Mouse (Mus musculus) heart, embryonic 14.5 days (tissue): ENCODE data around the gene Skiv2l. TPM values are rescaled to one million over a fixed set of nuclear protein-coding genes. Genes with fewer than 3 reads are reported as not detected.

Experiments
- ATAC-seq: fragments of 200-750 bp; cut with Nextera tagmentation; 2 replicates; pipeline ENCODE4 v1.8.0; 2017; ENCODE audit warnings: low read depth, moderate TSS enrichment; ENCODE audit not compliant: insufficient number of reproducible peaks, insufficient read depth, low FRiP score
- H3K27ac ChIP-seq, 2 experiments: fragments of 200-500 bp in 1 of 2; fragments of 300-500 bp in 1 of 2; sonication (generic) in 1 of 2; replicated peaks in 1 of 2; 2 replicates each; pipeline ENCODE4 v1.5.1; 2012 to 2014; ENCODE audit warnings: low read depth in 2 of 2, low read length in 2 of 2, control low read depth in 1 of 2, mild to moderate bottlenecking in 1 of 2, mixed read lengths in 1 of 2; ENCODE audit not compliant: control insufficient read depth in 1 of 2, insufficient read depth in 1 of 2
- H3K27me3 ChIP-seq: fragments of 300-500 bp; sonication (generic); 2 replicates; pipeline ENCODE4 v1.6.1; 2014; ENCODE audit warnings: mild to moderate bottlenecking, low read length, control low read depth; ENCODE audit not compliant: control insufficient read depth, insufficient read depth
- H3K36me3 ChIP-seq: fragments of 300-500 bp; sonication (generic); 2 replicates; pipeline ENCODE4 v1.6.1; 2014; ENCODE audit warnings: mild to moderate bottlenecking, control low read depth, low read length, mixed read lengths; ENCODE audit not compliant: control insufficient read depth, insufficient read depth
- H3K4me1 ChIP-seq, 2 experiments: fragments of 200-500 bp in 1 of 2; fragments of 300-500 bp in 1 of 2; sonication (generic) in 1 of 2; 2 replicates each; pipeline ENCODE4 v1.6.1; 2012 to 2014; ENCODE audit warnings: low read length in 2 of 2, control low read depth in 1 of 2, mixed read lengths in 1 of 2; ENCODE audit not compliant: control insufficient read depth in 2 of 2, insufficient read depth in 2 of 2
- H3K4me2 ChIP-seq: fragments of 300-500 bp; sonication (generic); 2 replicates; pipeline ENCODE4 v1.6.1; 2014; ENCODE audit warnings: mild to moderate bottlenecking, low read length
- H3K4me3 ChIP-seq, 2 experiments: fragments of 200-500 bp in 1 of 2; fragments of 300-500 bp in 1 of 2; sonication (generic) in 1 of 2; 2 replicates each; pipeline ENCODE4 v1.5.1; 2012 to 2014; ENCODE audit warnings: low read length in 2 of 2, mild to moderate bottlenecking in 2 of 2, control low read depth in 1 of 2, low read depth in 1 of 2, moderate library complexity in 1 of 2; ENCODE audit not compliant: control insufficient read depth in 1 of 2, insufficient read depth in 1 of 2
- H3K9ac ChIP-seq: fragments of 300-500 bp; sonication (generic); 2 replicates; pipeline ENCODE4 v1.6.1; 2014; ENCODE audit warnings: mild to moderate bottlenecking, low read length
- H3K9me3 ChIP-seq: fragments of 300-500 bp; sonication (generic); 2 replicates; pipeline ENCODE4 v1.6.1; 2016; ENCODE audit warnings: low read length, control low read depth; ENCODE audit not compliant: control insufficient read depth
- WGBS: fragments of 180-500 bp; shearing (Covaris S2); extraction: QIAGEN DNeasy Blood & Tissue Kit; methylation state at CpG from one replicate; pipeline ENCODE4 v1.1.7; 2014; 5-methylcytosine and 5-hydroxymethylcytosine counted together
- polyA plus RNA-seq: library from polyadenylated mRNA; unstranded; fragments of >200 nt; fragmentation: Nextera tagmentation; extraction: Ambion mirVana; gene quantifications from 2 replicates; pipeline ENCODE4 v1.2.1, GENCODE M21; 2014

Skiv2l gene
- polyA plus RNA-seq, 1 experiment from 2014 or later = 22.4 TPM

DNA sequence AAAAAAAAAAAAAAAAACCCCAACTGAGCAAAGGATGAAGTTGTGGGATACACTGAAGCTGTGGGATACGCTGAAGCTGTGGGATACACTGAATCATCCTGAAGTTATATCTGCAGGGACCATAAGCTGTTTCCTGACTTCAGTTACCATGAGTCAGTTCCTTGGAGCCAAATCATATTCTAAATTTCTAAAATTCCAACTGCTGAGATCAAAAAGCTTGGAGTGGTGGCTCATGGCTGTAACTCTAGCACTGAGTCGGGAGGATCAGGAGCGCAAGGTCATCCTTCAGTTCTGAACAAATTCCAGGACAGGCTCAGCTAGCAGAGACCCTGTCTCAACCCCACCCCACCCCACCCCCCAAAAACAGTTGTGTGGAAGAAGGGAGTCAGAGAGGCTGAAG, 35.6 kb upstream of the Skiv2l start:
- no peak for ATAC-seq
- Histone ChIP-seq H3K9me3 (no peaks in the 10 kb centered on the region), H3K36me3 (no peaks in the 10 kb centered on the region), H3K4me1 (peaks cover 0 to 3% of the 10 kb centered on the region in 2 experiments; a peak in 1 of 4 replicates), H3K9ac (0 out of 2 replicates have a peak overlapping the region, but pooled peaks have one; percentile 0), H3K4me2 (no peak overlapping the region), H3K27ac (no peak overlapping the region), H3K4me3 (no peak overlapping the region), H3K27me3 (no peaks in the 10 kb centered on the region)
- WGBS = 54% methylated on average over 3 of the region's 3 CpGs

DNA sequence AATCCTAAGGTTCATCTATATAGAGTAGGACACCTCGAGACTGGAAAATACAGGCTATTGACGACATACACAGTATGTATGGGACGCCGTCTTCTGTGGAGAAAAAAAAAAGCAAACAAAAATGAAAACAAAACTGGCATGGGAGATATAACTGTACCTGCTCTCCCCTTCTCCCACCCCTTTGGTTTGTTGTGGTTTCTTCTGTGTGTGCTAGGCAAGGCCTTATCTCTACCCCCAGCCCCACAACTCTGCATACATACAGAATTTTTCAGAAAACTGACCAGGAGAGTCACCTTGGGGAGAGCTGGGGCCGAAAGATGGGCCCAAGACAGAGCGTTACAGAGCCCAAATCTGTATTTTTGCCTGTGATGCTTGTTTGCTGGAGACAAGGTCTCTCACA, 34.7 kb upstream of the Skiv2l start:
- Histone ChIP-seq H3K36me3 (no peaks in the 10 kb centered on the region), H3K9me3 (no peaks in the 10 kb centered on the region), H3K4me1 (peaks cover 0 to 3% of the 10 kb centered on the region in 2 experiments; a peak in 1 of 4 replicates), H3K4me3 (no peak overlapping the region), H3K27me3 (no peaks in the 10 kb centered on the region), H3K4me2 (no peak overlapping the region), H3K9ac (no peak overlapping the region), H3K27ac (no peak overlapping the region)
- WGBS = 85% methylated on average over 6 of the region's 6 CpGs
- ATAC-seq = no peak

DNA sequence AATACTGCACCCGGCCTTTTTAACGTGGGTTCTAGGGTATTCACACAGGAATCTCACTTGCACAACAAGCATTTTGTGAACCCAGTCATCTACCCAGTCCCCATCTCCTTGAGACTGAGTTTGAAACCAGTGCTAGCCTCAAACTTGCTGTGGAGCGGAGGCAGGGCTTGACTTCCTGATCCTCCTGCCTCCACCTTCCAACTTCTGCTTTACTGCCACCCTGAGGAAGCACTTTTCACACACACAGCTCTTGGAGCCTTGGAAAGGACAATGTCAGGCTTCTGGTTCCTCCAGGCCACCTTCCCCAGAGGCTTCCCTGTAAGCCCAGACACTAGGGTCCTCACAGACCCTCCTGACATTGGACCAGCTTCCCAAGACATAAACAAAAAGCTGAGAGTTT, 33.3 kb upstream of the Skiv2l start:
- ATAC-seq = no peak
- H3K9ac ChIP-seq = no peak overlapping the region
- WGBS = 66% methylated on average over 3 of the region's 3 CpGs
- no peak overlapping the region for H3K4me2 ChIP-seq
- H3K27ac ChIP-seq = no peak overlapping the region
- H3K4me1 ChIP-seq = peaks cover 3 to 5% of the 10 kb centered on the region in 2 experiments; a peak in 2 of 4 replicates
- no peaks in the 10 kb centered on the region for H3K36me3 ChIP-seq
- H3K9me3 ChIP-seq = no peaks in the 10 kb centered on the region
- H3K27me3 ChIP-seq = no peaks in the 10 kb centered on the region
- H3K4me3 ChIP-seq = no peak overlapping the region

DNA sequence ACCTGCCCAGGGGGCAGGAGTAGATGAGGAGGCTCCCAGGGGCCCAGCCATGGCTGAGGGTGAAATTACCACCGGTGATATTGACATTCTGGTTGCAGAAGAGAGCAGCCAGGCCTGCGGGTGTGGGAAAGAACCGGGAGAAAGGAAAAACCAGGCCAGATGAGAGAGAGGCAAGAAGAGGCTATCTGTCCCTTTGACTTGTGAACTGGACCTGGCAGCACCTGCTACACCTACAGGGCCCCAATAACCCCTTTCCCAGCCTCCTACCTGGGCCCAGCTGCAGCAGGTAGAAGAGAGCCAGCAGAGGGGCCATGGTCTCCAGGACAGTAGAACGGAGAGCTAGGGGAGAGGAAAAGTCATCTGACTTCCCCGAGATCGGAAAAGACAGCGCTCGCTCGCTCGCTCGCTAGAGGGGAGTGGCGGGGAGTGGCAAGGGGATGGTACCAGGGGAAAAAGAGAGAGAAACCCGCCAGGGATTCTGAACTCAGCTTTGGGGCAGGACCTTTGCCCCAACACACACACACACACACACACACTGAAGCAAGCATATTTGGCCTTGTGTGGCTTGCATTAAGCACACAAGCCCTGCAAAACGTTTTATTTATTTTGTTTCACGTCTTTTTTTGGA, 31.8 kb upstream of the Skiv2l start, which contains the start of gene Gm20547:
Gene Gm20547, minus strand, starts transcription at position 360 of the 628 bp plus-strand sequence.
- no peak within 1 kb of the TSS for H3K9ac ChIP-seq

DNA sequence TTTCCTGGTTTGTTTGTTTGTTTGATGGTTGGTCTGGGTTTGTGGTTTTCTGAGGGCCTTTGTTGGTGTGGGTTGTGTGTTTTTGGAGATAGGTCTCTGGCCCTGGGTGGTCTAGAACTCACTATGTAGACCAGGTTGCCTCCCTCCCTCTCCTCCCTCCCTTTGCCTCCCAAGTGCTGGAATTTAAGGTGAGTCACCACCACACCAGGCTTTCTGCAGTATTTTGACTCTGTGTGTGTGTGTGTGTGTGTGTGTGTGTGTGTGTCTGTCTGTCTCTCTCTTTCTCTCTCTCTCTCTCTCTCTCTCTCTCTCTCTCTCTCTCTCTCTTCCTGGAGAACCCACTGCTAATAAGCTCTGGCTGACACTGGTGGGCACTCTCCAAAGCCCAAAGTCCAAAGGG, 31.2 kb upstream of the Skiv2l start:
- H3K36me3 ChIP-seq = no peaks in the 10 kb centered on the region
- H3K4me3 ChIP-seq = no peak overlapping the region
- H3K4me2 ChIP-seq = no peak overlapping the region
- no peaks in the 10 kb centered on the region for H3K27me3 ChIP-seq
- no peak overlapping the region for H3K27ac ChIP-seq
- no peaks in the 10 kb centered on the region for H3K9me3 ChIP-seq
- H3K9ac ChIP-seq = no peak overlapping the region
- ATAC-seq = no peak
- peaks cover 3 to 5% of the 10 kb centered on the region in 2 experiments; a peak in 2 of 4 replicates for H3K4me1 ChIP-seq

More for the DNA sequence above, 31.8 kb upstream of the Skiv2l start, which contains the start of gene Gm20547:
- Histone ChIP-seq H3K4me3 (no peak within 1 kb of the TSS), H3K36me3 (no peaks in the 10 kb centered on the region), H3K9me3 (no peaks in the 10 kb centered on the region), H3K4me2 (peak within 1 kb of the TSS; percentile 40), H3K4me1 (peaks cover 3 to 5% of the 10 kb centered on the region in 2 experiments; a peak in 2 of 4 replicates), H3K27me3 (no peaks in the 10 kb centered on the region), H3K27ac (no peak within 1 kb of the TSS)
- WGBS = 8% methylated on average over 15 of the region's 15 CpGs
- ATAC-seq = no peak

DNA sequence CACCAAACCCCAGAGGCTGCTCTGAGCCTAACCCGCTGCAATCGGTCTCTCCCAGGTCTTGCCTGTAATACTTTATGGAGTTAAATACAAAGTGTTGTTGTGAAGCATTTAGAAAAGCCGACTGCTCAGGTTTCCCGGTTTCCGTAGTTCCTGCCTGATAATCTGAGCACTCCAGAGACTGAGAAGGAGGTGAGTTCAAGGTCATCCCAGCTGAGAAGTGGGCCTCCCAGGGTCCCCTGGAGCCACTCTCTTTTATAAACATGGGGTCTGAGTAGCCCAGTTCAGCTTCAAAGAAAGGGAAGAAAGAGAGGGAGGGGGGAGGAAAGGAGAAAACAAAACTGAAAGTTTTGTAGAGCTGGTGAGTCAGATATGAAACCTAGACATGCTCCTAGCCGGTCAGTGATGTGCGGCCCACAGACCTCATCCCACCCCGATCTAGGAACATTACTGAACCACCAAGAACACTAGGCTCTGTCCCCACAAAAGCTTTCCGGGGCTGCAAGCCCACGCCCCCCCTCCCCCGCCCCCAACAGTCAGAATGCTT, 29.4 kb upstream of the Skiv2l start, which contains the start of gene Zbtb12:
Gene Zbtb12, plus strand, starts transcription at position 148 of the 544 bp plus-strand sequence.
- Histone ChIP-seq H3K4me1 (peaks cover 3 to 5% of the 10 kb centered on the region in 2 experiments; a peak in 2 of 4 replicates), H3K4me3 (no peak within 1 kb of the TSS), H3K4me2 (no peak within 1 kb of the TSS), H3K9me3 (no peaks in the 10 kb centered on the region), H3K36me3 (no peaks in the 10 kb centered on the region), H3K27me3 (no peaks in the 10 kb centered on the region), H3K27ac (no peak within 1 kb of the TSS), H3K9ac (no peak within 1 kb of the TSS)
- no peak for ATAC-seq
- 59% methylated on average over 11 of the region's 11 CpGs for WGBS

DNA sequence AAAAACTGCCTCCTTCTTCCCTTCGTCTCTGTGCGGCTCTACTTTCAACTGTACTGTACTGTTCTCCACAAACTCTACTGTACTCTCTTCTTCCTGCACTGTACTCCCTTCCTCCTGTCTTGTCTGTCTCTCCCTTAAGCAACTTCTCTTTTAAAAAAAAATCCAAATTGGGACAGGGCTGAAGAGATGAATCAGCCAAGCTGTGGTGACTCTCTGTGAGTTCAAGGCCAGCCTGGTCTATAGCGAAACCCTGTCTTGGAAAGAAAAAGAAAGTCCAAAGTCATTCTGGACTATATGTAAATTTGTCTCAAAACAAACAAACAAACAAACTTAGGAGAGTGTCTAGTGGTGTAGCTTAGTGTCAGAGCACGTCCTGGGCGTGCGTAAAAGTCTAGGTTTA, 24.3 kb upstream of the Skiv2l start:
- 87% methylated on average over 6 of the region's 6 CpGs for WGBS
- H3K27me3 ChIP-seq = no peaks in the 10 kb centered on the region
- no peaks in the 10 kb centered on the region for H3K9me3 ChIP-seq
- no peak overlapping the region for H3K9ac ChIP-seq
- no peak overlapping the region for H3K4me3 ChIP-seq
- no peak overlapping the region for H3K4me2 ChIP-seq
- no peaks in the 10 kb centered on the region for H3K36me3 ChIP-seq
- H3K4me1 ChIP-seq = peaks cover 0 to 2% of the 10 kb centered on the region in 2 experiments; a peak in 2 of 4 replicates
- H3K27ac ChIP-seq = no peak overlapping the region
- ATAC-seq = no peak
